Mouse (Mus musculus) cerebellum, postnatal 25 days (tissue): Measurements from ENCODE around the gene Zfp143.

Source experiments
- DNase-seq, 2 experiments: peaks; one replicate each; pipeline ENCODE4 v3.0.0; 2021; ENCODE audit warnings: mixed read lengths in 2 of 2

Zfp143 gene

GRCm38 (mm10) chr7:110143863-110144262 is 82.8 kb downstream of the Zfp143 start:
- DNase-seq, result no peak
